Mouse (Mus musculus): ENCODE measurements around the gene Npas2. TPM values are rescaled to one million over a fixed set of nuclear protein-coding genes. Genes with fewer than 3 reads are reported as not detected.

Gene Npas2
- polyA plus RNA-seq (2015; fragmentation: Nextera tagmentation; extraction: Ambion mirVana): 2.2 and 2.4 TPM in 2 replicates

DNA sequence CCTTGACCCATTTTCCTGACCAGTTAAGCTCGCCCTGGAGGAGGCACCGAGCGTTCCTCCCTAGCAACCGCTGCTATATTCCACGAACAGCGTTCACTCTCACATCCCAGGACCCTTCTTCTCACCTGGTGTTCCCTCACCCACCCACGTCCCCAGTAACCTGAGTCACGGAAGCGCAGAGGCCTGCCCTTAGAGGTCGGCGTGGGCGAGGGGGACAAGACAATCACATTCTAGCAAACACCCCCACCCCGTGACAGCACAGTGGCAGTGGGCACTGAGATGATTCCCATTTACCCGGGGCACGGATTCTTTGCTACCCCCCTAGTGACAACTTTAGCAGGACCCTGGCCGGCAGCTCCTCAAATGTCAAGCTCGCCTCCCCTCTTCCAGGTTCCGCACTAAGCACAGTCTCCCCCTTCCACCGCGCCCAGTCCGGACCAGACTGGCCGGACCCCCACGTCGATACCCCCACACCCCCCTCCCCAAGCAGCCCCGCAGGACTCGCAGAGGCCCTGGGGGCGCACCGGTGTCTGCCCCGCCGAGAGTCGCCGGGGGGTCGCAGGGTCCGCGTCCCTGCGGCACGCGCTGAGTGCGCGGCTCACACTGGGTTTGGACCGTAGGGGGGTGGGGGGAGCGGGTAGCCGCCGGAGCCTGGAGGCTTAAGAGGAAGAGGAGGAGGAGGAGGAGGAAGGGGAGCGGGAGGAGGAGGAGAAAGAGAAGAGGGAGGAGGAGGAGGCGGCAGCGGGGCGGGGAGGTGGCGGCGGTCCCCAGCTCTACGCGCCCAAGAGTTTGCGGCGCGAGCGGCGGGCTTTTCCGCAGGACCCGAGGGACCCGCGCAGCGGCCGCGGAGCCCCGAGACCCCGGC, at the start of gene Npas2:
Gene Npas2, plus strand, starts transcription at position 735 of the 865 bp plus-strand sequence.
- Histone ChIP-seq H3K4me2 (peak within 1 kb of the TSS; percentile 100), H3K27ac (peak within 1 kb of the TSS; percentile 63; the same call in 1 of the 2 replicates), H3K4me1 (peaks cover 20% of the 10 kb centered on the region), H3K36me3 (no peaks in the 10 kb centered on the region), H3K27me3 (replicated peaks) (peaks cover 13% of the 10 kb centered on the region), H3K9ac (peak within 1 kb of the TSS; percentile 40), H3K9me3 (no peaks in the 10 kb centered on the region), H3K4me3 (replicated peaks) (peak within 1 kb of the TSS; percentile 60)
- ATAC-seq (ENCODE audit: insufficient read depth, low FRiP score, low read depth): no peak
- under 1% methylated on average over 58 of the region's 66 CpGs for WGBS

DNA sequence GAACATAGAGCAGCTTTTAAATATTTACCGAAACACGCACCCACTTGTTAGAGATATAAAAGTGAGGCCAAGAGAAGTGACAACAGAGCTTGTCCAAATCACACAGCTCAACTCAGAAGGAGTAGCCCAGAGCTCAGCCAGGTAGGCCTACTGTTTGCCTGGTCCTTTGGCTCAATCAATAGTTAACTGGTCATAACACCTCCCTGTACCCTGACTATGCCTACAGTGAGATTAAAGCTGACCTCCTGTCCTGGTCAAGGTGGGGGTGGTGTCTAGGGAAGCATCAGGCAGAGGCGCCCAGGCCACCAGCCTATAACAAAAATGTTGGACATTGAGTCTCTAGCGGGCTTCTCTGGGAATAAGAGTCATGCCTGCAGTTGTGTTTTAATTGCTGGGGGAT, 36.8 kb upstream of the Npas2 start:
- no peak overlapping the region for H3K27ac ChIP-seq
- H3K4me3 ChIP-seq (replicated peaks): no peak overlapping the region
- H3K9ac ChIP-seq: no peak overlapping the region
- no peaks in the 10 kb centered on the region for H3K36me3 ChIP-seq
- H3K4me2 ChIP-seq: no peak overlapping the region
- no peak for ATAC-seq (ENCODE audit: insufficient read depth, low FRiP score, low read depth)
- WGBS: 83% methylated on average over 4 of the region's 4 CpGs
- no peaks in the 10 kb centered on the region for H3K9me3 ChIP-seq
- H3K27me3 ChIP-seq (replicated peaks): no peaks in the 10 kb centered on the region
- H3K4me1 ChIP-seq: no peaks in the 10 kb centered on the region

DNA sequence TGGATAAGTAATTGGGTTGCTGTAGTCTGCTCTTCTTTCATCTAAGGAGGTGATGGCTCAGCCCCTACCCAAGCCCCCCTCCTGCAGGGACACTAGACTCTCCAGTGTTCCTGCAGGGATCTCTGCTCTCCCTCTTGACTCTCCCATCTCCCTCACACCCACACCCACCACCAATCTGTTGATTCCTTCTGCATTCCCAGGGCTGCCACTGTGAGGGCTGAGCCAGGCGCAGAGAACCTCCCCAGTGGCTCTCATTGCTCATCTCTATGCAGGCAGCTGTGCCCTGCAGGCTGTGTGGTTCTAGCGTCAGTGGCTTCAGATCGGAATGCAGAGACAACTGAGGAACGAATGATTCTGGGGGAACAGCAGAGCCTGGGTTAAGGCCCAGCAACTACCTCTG, 33.4 kb upstream of the Npas2 start:
- no peaks in the 10 kb centered on the region for H3K9me3 ChIP-seq
- ATAC-seq (ENCODE audit: insufficient read depth, low FRiP score, low read depth): no peak
- no peak overlapping the region for H3K27ac ChIP-seq
- no peaks in the 10 kb centered on the region for H3K27me3 ChIP-seq (replicated peaks)
- no peak overlapping the region for H3K9ac ChIP-seq
- 58% methylated on average over 4 of the region's 4 CpGs for WGBS
- no peak overlapping the region for H3K4me3 ChIP-seq (replicated peaks)
- no peaks in the 10 kb centered on the region for H3K4me1 ChIP-seq
- H3K36me3 ChIP-seq: no peaks in the 10 kb centered on the region
- H3K4me2 ChIP-seq: no peak overlapping the region

DNA sequence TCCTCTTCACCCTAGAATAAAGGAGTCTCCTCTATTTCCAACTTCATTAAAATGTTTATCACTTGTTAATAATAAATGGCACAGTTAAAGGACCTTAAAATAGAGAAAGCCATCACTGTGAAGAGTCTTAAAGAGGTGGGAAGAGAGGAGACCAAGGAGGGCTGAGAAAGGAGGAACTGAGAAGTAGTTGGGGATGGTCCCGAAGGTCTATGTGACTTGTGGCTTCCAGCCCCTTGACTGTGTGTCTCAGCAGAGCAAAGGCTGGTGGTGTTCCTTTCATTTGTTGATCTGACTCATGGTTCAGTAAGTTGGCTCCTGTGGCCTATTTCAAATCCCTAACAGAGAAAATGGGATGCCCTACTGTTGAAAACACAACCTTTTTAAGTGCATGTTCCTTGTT, 30.5 kb upstream of the Npas2 start:
- WGBS: 90% methylated on average over 1 of the region's 1 CpGs
- H3K4me1 ChIP-seq: no peaks in the 10 kb centered on the region
- H3K9ac ChIP-seq: no peak overlapping the region
- H3K9me3 ChIP-seq: no peaks in the 10 kb centered on the region
- H3K27me3 ChIP-seq (replicated peaks): no peaks in the 10 kb centered on the region
- no peak overlapping the region for H3K4me2 ChIP-seq
- H3K36me3 ChIP-seq: no peaks in the 10 kb centered on the region
- H3K27ac ChIP-seq: no peak overlapping the region
- ATAC-seq (ENCODE audit: insufficient read depth, low FRiP score, low read depth): no peak
- H3K4me3 ChIP-seq (replicated peaks): no peak overlapping the region

DNA sequence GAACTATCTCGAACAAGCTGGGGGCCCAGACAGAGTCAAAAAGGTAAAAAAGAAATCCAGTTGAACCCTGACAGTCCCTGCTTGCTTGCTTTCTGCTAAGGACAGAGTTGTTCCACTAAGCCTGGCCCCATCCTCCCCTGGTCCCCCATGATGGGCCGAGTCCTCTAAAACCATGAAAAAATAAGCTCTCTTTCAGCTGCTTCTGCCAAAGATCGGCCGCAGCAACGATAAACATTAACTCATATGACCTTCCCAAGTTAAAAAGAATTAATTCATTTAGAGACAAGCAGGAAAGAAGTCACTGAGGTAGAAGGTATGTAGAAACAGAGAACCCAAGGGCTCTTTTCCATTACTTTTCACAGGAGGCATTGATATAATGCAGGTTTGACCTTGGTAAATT, 16.8 kb upstream of the Npas2 start:
- Histone ChIP-seq H3K9me3 (no peaks in the 10 kb centered on the region), H3K27me3 (replicated peaks) (no peaks in the 10 kb centered on the region), H3K4me2 (no peak overlapping the region), H3K27ac (no peak overlapping the region), H3K9ac (no peak overlapping the region), H3K4me1 (no peaks in the 10 kb centered on the region), H3K36me3 (no peaks in the 10 kb centered on the region), H3K4me3 (replicated peaks) (no peak overlapping the region)
- 71% methylated on average over 5 of the region's 5 CpGs for WGBS
- no peak for ATAC-seq (ENCODE audit: insufficient read depth, low FRiP score, low read depth)

DNA sequence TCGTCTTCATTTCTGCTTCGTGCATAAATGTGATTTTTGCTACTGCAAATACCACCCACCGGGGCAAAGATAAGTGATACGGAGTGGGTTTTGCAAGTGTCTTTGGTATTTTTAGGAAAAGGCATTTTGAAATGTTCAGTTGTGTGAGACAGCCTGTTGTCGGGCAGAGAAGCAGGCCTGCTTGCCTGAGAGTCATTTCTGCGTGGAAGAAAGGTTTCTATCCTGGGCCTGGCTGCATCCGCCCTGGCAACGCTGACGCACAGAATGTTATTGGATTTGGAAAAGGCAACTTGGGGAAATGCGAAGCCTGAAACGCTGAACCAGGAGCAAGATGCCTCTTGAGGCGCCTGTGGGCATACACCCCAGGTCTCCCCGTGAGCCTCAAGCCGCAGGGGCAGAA, 16.3 kb upstream of the Npas2 start:
- Histone ChIP-seq H3K9me3 (no peaks in the 10 kb centered on the region), H3K27me3 (replicated peaks) (no peaks in the 10 kb centered on the region), H3K36me3 (no peaks in the 10 kb centered on the region), H3K4me3 (replicated peaks) (no peak overlapping the region), H3K9ac (no peak overlapping the region), H3K4me2 (no peak overlapping the region), H3K27ac (no peak overlapping the region), H3K4me1 (no peaks in the 10 kb centered on the region)
- ATAC-seq (ENCODE audit: insufficient read depth, low FRiP score, low read depth): no peak
- 84% methylated on average over 14 of the region's 14 CpGs for WGBS

DNA sequence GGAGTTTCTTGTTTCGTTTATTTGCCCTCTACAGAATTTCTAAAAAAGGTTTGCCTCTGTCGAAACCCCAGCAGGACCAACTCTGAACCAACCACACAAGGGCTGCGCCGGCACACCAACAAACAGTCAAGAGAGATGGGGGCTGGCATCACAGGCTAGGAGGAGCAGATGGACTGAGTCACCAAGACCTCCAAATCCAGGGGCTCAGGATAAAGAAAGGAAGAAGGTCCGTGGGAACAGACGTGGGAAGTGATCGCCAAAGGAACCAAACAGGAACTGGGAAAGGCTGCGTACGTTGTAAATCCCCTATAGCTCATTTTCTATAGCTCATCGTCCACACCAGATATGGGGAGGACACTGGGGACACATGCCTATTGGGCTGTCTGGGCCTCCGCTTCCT, 13.7 kb upstream of the Npas2 start:
- Histone ChIP-seq H3K9me3 (no peaks in the 10 kb centered on the region), H3K4me2 (no peak overlapping the region), H3K4me3 (replicated peaks) (no peak overlapping the region), H3K27me3 (replicated peaks) (no peaks in the 10 kb centered on the region), H3K36me3 (no peaks in the 10 kb centered on the region), H3K27ac (no peak overlapping the region), H3K4me1 (no peaks in the 10 kb centered on the region), H3K9ac (no peak overlapping the region)
- WGBS: 93% methylated on average over 11 of the region's 11 CpGs
- ATAC-seq (ENCODE audit: insufficient read depth, low FRiP score, low read depth): no peak

DNA sequence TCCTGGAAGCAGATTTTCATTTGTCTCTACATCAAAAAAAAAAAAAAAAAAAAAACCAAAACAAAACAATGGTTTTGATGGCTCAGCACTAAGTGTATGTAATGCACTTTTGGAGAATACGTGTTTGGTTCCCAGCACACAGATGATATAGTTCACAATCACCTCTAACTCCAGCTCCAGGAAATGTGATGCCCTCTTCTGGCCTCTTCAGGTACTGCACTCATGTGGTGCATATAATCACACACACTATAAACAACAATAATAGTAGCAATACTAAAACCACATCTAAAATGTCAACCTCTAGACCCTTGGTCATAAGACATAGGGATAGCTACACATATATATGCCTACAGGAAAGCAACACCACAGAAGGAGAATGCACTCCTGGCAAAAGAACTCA, 13.0 kb upstream of the Npas2 start:
- WGBS: 91% methylated on average over 1 of the region's 1 CpGs
- Histone ChIP-seq H3K9me3 (no peaks in the 10 kb centered on the region), H3K4me2 (no peak overlapping the region), H3K27ac (no peak overlapping the region), H3K4me1 (no peaks in the 10 kb centered on the region), H3K27me3 (replicated peaks) (no peaks in the 10 kb centered on the region), H3K9ac (no peak overlapping the region), H3K36me3 (no peaks in the 10 kb centered on the region), H3K4me3 (replicated peaks) (no peak overlapping the region)
- no peak for ATAC-seq (ENCODE audit: insufficient read depth, low FRiP score, low read depth)

DNA sequence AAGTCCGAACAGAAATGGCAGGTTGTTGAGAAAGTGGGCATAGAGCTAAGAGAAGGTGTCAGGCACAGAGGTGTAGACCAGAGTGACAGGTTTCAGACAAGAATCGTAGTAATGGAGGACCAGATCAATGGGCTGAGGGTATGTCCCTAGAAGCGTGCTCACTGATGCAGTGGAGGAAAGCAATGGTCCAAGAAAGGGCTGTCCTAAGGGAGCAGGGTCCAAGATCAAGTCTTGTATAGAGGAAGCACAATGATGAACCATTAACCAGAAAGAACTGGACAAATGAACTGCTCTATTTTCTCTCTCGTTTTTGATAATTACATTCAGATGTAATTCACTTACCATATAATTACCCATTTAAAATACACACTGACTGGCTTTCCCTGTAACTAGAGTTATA, 11.6 kb upstream of the Npas2 start:
- Histone ChIP-seq H3K27ac (no peak overlapping the region), H3K4me3 (replicated peaks) (no peak overlapping the region), H3K4me2 (no peak overlapping the region), H3K27me3 (replicated peaks) (no peaks in the 10 kb centered on the region), H3K9me3 (no peaks in the 10 kb centered on the region), H3K36me3 (no peaks in the 10 kb centered on the region), H3K9ac (no peak overlapping the region), H3K4me1 (no peaks in the 10 kb centered on the region)
- no peak for ATAC-seq (ENCODE audit: insufficient read depth, low FRiP score, low read depth)
- 76% methylated on average over 4 of the region's 4 CpGs for WGBS

DNA sequence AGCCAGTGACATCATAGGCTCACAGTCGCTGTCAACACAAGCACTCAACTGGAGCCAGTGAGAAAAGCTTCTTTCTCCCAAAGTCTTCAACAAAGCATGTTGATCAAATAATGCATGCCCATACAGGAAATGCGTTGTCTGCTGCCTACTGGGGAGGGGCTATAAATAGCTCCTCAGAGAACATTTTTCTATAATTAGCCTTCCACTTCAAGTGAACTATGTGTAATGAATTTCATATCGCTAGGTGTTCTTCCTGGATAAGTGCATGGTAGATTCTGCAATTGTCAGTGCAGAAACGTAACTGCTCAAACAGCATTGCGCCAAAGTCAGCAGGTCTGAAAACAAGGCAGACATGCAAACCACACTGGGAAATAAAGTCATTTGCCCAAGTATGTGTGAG, 7.7 kb upstream of the Npas2 start:
- no peak overlapping the region for H3K9ac ChIP-seq
- no peak overlapping the region for H3K4me2 ChIP-seq
- ATAC-seq (ENCODE audit: insufficient read depth, low FRiP score, low read depth): no peak
- WGBS: 73% methylated on average over 5 of the region's 5 CpGs
- H3K4me3 ChIP-seq (replicated peaks): no peak overlapping the region
- no peaks in the 10 kb centered on the region for H3K36me3 ChIP-seq
- no peaks in the 10 kb centered on the region for H3K4me1 ChIP-seq
- H3K27me3 ChIP-seq (replicated peaks): no peaks in the 10 kb centered on the region
- H3K27ac ChIP-seq: no peak overlapping the region
- no peaks in the 10 kb centered on the region for H3K9me3 ChIP-seq

DNA sequence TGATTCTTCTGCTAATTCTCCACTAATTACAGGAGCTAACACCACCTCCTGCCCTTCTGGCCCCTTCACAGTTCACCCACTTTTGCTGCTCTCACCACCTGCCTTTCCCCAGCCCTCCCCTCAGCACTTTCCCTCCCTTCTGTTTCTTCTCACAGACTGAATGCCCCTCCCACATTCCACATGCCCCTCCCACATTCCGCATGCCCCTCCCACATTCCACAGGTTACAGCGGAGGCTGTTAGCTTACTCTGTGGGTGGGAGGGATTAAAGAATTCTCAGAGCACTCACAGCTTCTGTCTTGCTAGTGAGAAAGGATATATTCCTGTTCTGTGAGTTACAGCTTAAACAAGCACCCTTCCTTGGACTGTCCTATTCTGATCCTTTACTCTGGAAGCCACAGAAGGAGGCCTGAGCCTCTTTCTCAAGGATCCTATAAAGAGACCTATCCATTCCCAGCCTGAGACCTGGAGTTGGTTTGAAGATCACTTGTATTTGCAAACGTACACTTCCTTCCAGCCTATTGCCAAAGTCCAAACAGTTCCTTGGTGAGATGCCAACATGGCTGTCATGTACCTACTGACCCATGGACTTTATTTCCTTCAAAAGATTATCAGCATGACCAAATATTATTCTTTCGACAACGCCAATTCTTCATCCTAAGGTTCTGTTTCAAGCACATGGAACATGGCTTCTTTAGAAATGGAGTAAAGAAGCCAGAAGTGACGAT, 6.7 kb upstream of the Npas2 start:
- Histone ChIP-seq H3K9ac (no peak overlapping the region), H3K4me2 (no peak overlapping the region), H3K27ac (peak overlapping the region; percentile 74), H3K36me3 (no peaks in the 10 kb centered on the region), H3K27me3 (replicated peaks) (no peaks in the 10 kb centered on the region), H3K9me3 (no peaks in the 10 kb centered on the region), H3K4me3 (replicated peaks) (no peak overlapping the region), H3K4me1 (no peaks in the 10 kb centered on the region)
- WGBS: 36% methylated on average over 6 of the region's 6 CpGs
- peak; percentile 78 for ATAC-seq (ENCODE audit: insufficient read depth, low FRiP score, low read depth)

DNA sequence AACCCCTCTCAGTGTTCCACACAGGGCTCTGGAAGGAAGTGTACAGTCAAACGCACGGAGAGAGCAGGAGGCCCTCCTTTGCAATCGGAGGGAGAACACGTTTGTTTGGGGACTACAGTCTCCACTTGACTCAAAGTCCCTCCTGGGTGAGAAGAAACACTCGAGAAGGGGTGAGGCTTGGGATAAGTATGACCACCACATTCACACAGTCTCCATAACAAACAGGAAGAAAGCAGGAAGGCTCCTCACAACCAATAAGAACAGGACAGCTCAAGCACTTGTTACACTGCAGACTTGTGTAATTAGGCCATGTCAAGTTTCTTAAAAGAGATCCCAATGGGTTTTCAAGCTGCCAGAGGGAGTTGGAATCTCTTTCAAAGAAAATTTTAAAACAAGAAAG, 2.4 kb upstream of the Npas2 start:
- Histone ChIP-seq H3K27me3 (replicated peaks) (peaks cover 13% of the 10 kb centered on the region), H3K9me3 (no peaks in the 10 kb centered on the region), H3K4me2 (no peak overlapping the region), H3K27ac (no peak overlapping the region), H3K4me1 (peaks cover 16% of the 10 kb centered on the region), H3K9ac (no peak overlapping the region), H3K36me3 (no peaks in the 10 kb centered on the region), H3K4me3 (replicated peaks) (no peak overlapping the region)
- 58% methylated on average over 5 of the region's 5 CpGs for WGBS
- no peak for ATAC-seq (ENCODE audit: insufficient read depth, low FRiP score, low read depth)

All from stomach, embryonic 15.5 days (tissue).